Mouse (Mus musculus) MEL (cell line): Measurements from ENCODE around the gene Bpifb9b. TPM values are rescaled to one million over a fixed set of nuclear protein-coding genes. Genes with fewer than 3 reads are reported as not detected.

Source experiments
- DNase-seq: peaks from one replicate; pipeline ENCODE4 v3.0.0; 2011; ENCODE audit warnings: low read depth, low spot score
- H3K27ac ChIP-seq: 2 replicates; pipeline ENCODE4 v1.5.1; 2012; ENCODE audit warnings: low read depth, mild to moderate bottlenecking, control low read depth, low read length, moderate library complexity; ENCODE audit not compliant: control insufficient read depth
- H3K27me3 ChIP-seq, 2 experiments: fragments of 150-350 bp in 1 of 2; sonication (generic) in 1 of 2; 2 replicates each; pipeline ENCODE4 v1.6.1; 2012; ENCODE audit warnings: low read length in 2 of 2, mild to moderate bottlenecking in 2 of 2, improper control_type of control experiment in 1 of 2, moderate library complexity in 1 of 2; ENCODE audit not compliant: insufficient read depth in 2 of 2, control insufficient read depth in 1 of 2
- H3K36me3 ChIP-seq, 2 experiments: 2 replicates each; pipeline ENCODE4 v1.6.1; 2012 to 2014; ENCODE audit warnings: low read length in 2 of 2, improper control_type of control experiment in 1 of 2, inconsistent platforms in 1 of 2, mild to moderate bottlenecking in 1 of 2; ENCODE audit not compliant: insufficient read depth in 2 of 2, control insufficient read depth in 1 of 2
- H3K4me1 ChIP-seq, 2 experiments: fragments of 150-350 bp in 1 of 2; sonication (generic) in 1 of 2; 2 replicates each; pipeline ENCODE4 v1.6.1; 2012; ENCODE audit warnings: low read length in 2 of 2, improper control_type of control experiment in 1 of 2, mild to moderate bottlenecking in 1 of 2; ENCODE audit not compliant: insufficient read depth in 2 of 2, control insufficient read depth in 1 of 2
- H3K4me3 ChIP-seq, 2 experiments: fragments of 150-350 bp in 1 of 2; sonication (generic) in 1 of 2; 2 replicates each; pipeline ENCODE4 v1.5.1; 2012; ENCODE audit warnings: low read depth in 2 of 2, low read length in 2 of 2, mild to moderate bottlenecking in 2 of 2, moderate library complexity in 2 of 2, control low read depth in 1 of 2, improper control_type of control experiment in 1 of 2; ENCODE audit not compliant: control insufficient read depth in 1 of 2, insufficient read depth in 1 of 2
- H3K79me2 ChIP-seq: 2 replicates; pipeline ENCODE4 v1.6.1; 2012; ENCODE audit warnings: mild to moderate bottlenecking, low read length, moderate library complexity; ENCODE audit not compliant: control insufficient read depth, poor library complexity, insufficient read depth
- H3K9ac ChIP-seq: 2 replicates; pipeline ENCODE4 v1.6.1; 2012; ENCODE audit warnings: low read depth, mild to moderate bottlenecking, control low read depth, low read length, moderate library complexity; ENCODE audit not compliant: control insufficient read depth, poor library complexity, severe bottlenecking
- H3K9me3 ChIP-seq: fragments of 150-350 bp; sonication (generic); replicated peaks from 2 replicates; pipeline ENCODE4 v1.6.1; 2012; ENCODE audit warnings: mild to moderate bottlenecking, low read length, improper control_type of control experiment, moderate library complexity; ENCODE audit not compliant: insufficient read depth
- BHLHE40 ChIP-seq: IDR thresholded peaks from 2 replicates; pipeline ENCODE4 v1.6.1; 2012; ENCODE audit warnings: low read depth, mild to moderate bottlenecking, inconsistent platforms, low read length, improper control_type of control experiment, borderline replicate concordance
- CHD1 ChIP-seq: IDR thresholded peaks from 2 replicates; pipeline ENCODE4 v1.6.1; 2012; ENCODE audit warnings: low read depth, mild to moderate bottlenecking, inconsistent platforms, low read length, improper control_type of control experiment
- CHD2 ChIP-seq: IDR thresholded peaks from 2 replicates; pipeline ENCODE4 v1.6.1; 2011; ENCODE audit warnings: low read length, improper control_type of control experiment
- CTCF ChIP-seq, 3 experiments: IDR thresholded peaks in 2 of 3; conservative IDR thresholded peaks in 1 of 3; 2 replicates each; pipeline ENCODE4 v1.5.1; 2011 to 2012; ENCODE audit warnings: low read length in 3 of 3, low read depth in 2 of 3, mild to moderate bottlenecking in 2 of 3, improper control_type of control experiment in 1 of 3, inconsistent platforms in 1 of 3, mixed read lengths in 1 of 3, moderate library complexity in 1 of 3; ENCODE audit not compliant: control insufficient read depth in 1 of 3, insufficient read depth in 1 of 3, poor library complexity in 1 of 3, severe bottlenecking in 1 of 3
- ELF1 ChIP-seq: IDR thresholded peaks from 2 replicates; pipeline ENCODE4 v1.6.1; 2014; ENCODE audit warnings: low read depth, mild to moderate bottlenecking, inconsistent platforms, low read length, improper control_type of control experiment, moderate library complexity
- EP300 ChIP-seq, 2 experiments: IDR thresholded peaks; 2 replicates each; pipeline ENCODE4 v1.6.1; 2011; ENCODE audit warnings: improper control_type of control experiment in 2 of 2, low read length in 2 of 2, low read depth in 1 of 2, mild to moderate bottlenecking in 1 of 2
- ETS1 ChIP-seq: IDR thresholded peaks from 2 replicates; pipeline ENCODE4 v1.6.1; 2012; ENCODE audit warnings: low read depth, mild to moderate bottlenecking, inconsistent platforms, low read length, improper control_type of control experiment, moderate library complexity
- GABPA ChIP-seq: IDR thresholded peaks from 2 replicates; pipeline ENCODE4 v1.6.1; 2012; ENCODE audit warnings: low read depth, mild to moderate bottlenecking, inconsistent platforms, low read length, improper control_type of control experiment, moderate library complexity
- GATA1 ChIP-seq: IDR thresholded peaks from 2 replicates; pipeline ENCODE4 v1.6.1; 2011; ENCODE audit warnings: low read depth, low read length, improper control_type of control experiment
- HCFC1 ChIP-seq: IDR thresholded peaks from 2 replicates; pipeline ENCODE4 v1.6.1; 2012; ENCODE audit warnings: low read depth, mild to moderate bottlenecking, inconsistent platforms, low read length, improper control_type of control experiment, moderate library complexity
- KAT2A ChIP-seq: conservative IDR thresholded peaks from 2 replicates; pipeline ENCODE4 v1.6.1; 2012; ENCODE audit warnings: low read depth, low read length, improper control_type of control experiment, inconsistent platforms
- MAFK ChIP-seq: IDR thresholded peaks from 2 replicates; pipeline ENCODE4 v1.6.1; 2011; ENCODE audit warnings: low read depth, mild to moderate bottlenecking, low read length, improper control_type of control experiment, borderline replicate concordance
- MAX ChIP-seq: IDR thresholded peaks from 2 replicates; pipeline ENCODE4 v1.6.1; 2011; ENCODE audit warnings: low read length, improper control_type of control experiment
- MAZ ChIP-seq: IDR thresholded peaks from 2 replicates; pipeline ENCODE4 v1.6.1; 2012; ENCODE audit warnings: low read depth, mild to moderate bottlenecking, inconsistent platforms, low read length, improper control_type of control experiment
- MEF2A ChIP-seq: IDR thresholded peaks from 2 replicates; pipeline ENCODE4 v1.6.1; 2014; ENCODE audit warnings: low read depth, mild to moderate bottlenecking, inconsistent platforms, low read length, improper control_type of control experiment; ENCODE audit not compliant: poor library complexity, insufficient replicate concordance, severe bottlenecking; ENCODE audit errors: extremely low read depth
- MXI1 ChIP-seq: IDR thresholded peaks from 2 replicates; pipeline ENCODE4 v1.6.1; 2011; ENCODE audit warnings: mild to moderate bottlenecking, low read depth, low read length, improper control_type of control experiment
- MYB ChIP-seq: IDR thresholded peaks from 2 replicates; pipeline ENCODE4 v1.6.1; 2011; ENCODE audit warnings: mild to moderate bottlenecking, low read depth, low read length, improper control_type of control experiment
- MYC ChIP-seq: IDR thresholded peaks from 2 replicates; pipeline ENCODE4 v1.6.1; 2011; ENCODE audit warnings: low read depth, mild to moderate bottlenecking, low read length, improper control_type of control experiment, moderate library complexity
- NELFE ChIP-seq: IDR thresholded peaks from 2 replicates; pipeline ENCODE4 v1.6.1; 2011; ENCODE audit warnings: low read depth, low read length, improper control_type of control experiment
- NRF1 ChIP-seq: IDR thresholded peaks from 2 replicates; pipeline ENCODE4 v1.6.1; 2014; ENCODE audit warnings: low read depth, mild to moderate bottlenecking, inconsistent platforms, low read length, improper control_type of control experiment, moderate library complexity; ENCODE audit not compliant: poor library complexity, insufficient read depth, severe bottlenecking
- POLR2A ChIP-seq, 2 experiments: IDR thresholded peaks; 2 replicates each; pipeline ENCODE4 v1.6.1; 2011 to 2012; ENCODE audit warnings: low read length in 2 of 2, mild to moderate bottlenecking in 2 of 2, control low read depth in 1 of 2, improper control_type of control experiment in 1 of 2, low read depth in 1 of 2, moderate library complexity in 1 of 2; ENCODE audit not compliant: control insufficient read depth in 1 of 2, insufficient read depth in 1 of 2, poor library complexity in 1 of 2
- POLR2AphosphoS2 ChIP-seq: IDR thresholded peaks from 2 replicates; pipeline ENCODE4 v1.6.1; 2011; ENCODE audit warnings: low read length, improper control_type of control experiment
- POLR2AphosphoS5 ChIP-seq: IDR thresholded peaks from 2 replicates; pipeline ENCODE4 v1.6.1; 2012; ENCODE audit warnings: low read depth, borderline replicate concordance, mild to moderate bottlenecking, inconsistent platforms, low read length, moderate library complexity, mixed read lengths
- RAD21 ChIP-seq: IDR thresholded peaks from 2 replicates; pipeline ENCODE4 v1.6.1; 2011; ENCODE audit warnings: mild to moderate bottlenecking, low read depth, low read length, improper control_type of control experiment
- RCOR1 ChIP-seq: IDR thresholded peaks from 2 replicates; pipeline ENCODE4 v1.6.1; 2012; ENCODE audit warnings: low read depth, mild to moderate bottlenecking, inconsistent platforms, low read length, improper control_type of control experiment
- SIN3A ChIP-seq: IDR thresholded peaks from 2 replicates; pipeline ENCODE4 v1.6.1; 2012; ENCODE audit warnings: low read length, improper control_type of control experiment, inconsistent platforms
- SMC3 ChIP-seq: IDR thresholded peaks from 2 replicates; pipeline ENCODE4 v1.6.1; 2011; ENCODE audit warnings: low read depth, low read length, improper control_type of control experiment
- TAL1 ChIP-seq: IDR thresholded peaks from 2 replicates; pipeline ENCODE4 v1.6.1; 2012; ENCODE audit warnings: mild to moderate bottlenecking, inconsistent platforms, low read length, moderate library complexity, mixed read lengths
- TBP ChIP-seq: IDR thresholded peaks from 2 replicates; pipeline ENCODE4 v1.8.0; 2011; ENCODE audit warnings: low read depth, low read length, improper control_type of control experiment
- TCF12 ChIP-seq: IDR thresholded peaks from 2 replicates; pipeline ENCODE4 v1.6.1; 2014; ENCODE audit warnings: low read depth, mild to moderate bottlenecking, inconsistent platforms, low read length, improper control_type of control experiment, moderate library complexity
- UBTF ChIP-seq: IDR thresholded peaks from 2 replicates; pipeline ENCODE4 v1.6.1; 2012; ENCODE audit warnings: low read depth, mild to moderate bottlenecking, inconsistent platforms, low read length, improper control_type of control experiment, moderate library complexity, borderline replicate concordance; ENCODE audit not compliant: insufficient read depth
- USF1 ChIP-seq: IDR thresholded peaks from 2 replicates; pipeline ENCODE4 v1.6.1; 2014; ENCODE audit warnings: low read depth, mild to moderate bottlenecking, inconsistent platforms, low read length, improper control_type of control experiment, moderate library complexity
- USF2 ChIP-seq, 2 experiments: IDR thresholded peaks; 2 replicates each; pipeline ENCODE4 v1.6.1; 2011 to 2012; ENCODE audit warnings: improper control_type of control experiment in 2 of 2, low read length in 2 of 2, borderline replicate concordance in 1 of 2, inconsistent platforms in 1 of 2, low read depth in 1 of 2, mild to moderate bottlenecking in 1 of 2; ENCODE audit not compliant: insufficient read depth in 1 of 2
- ZC3H11A ChIP-seq: IDR thresholded peaks from 2 replicates; pipeline ENCODE4 v1.6.1; 2012; ENCODE audit warnings: low read depth, mild to moderate bottlenecking, inconsistent platforms, low read length, improper control_type of control experiment
- ZKSCAN1 ChIP-seq: IDR thresholded peaks from 2 replicates; pipeline ENCODE4 v1.6.1; 2012; ENCODE audit warnings: low read depth, mild to moderate bottlenecking, inconsistent platforms, low read length, improper control_type of control experiment, moderate library complexity
- ZMIZ1 ChIP-seq: IDR thresholded peaks from 2 replicates; pipeline ENCODE4 v1.6.1; 2012; ENCODE audit warnings: low read depth, mild to moderate bottlenecking, inconsistent platforms, low read length, improper control_type of control experiment, moderate library complexity
- ZNF384 ChIP-seq: IDR thresholded peaks from 2 replicates; pipeline ENCODE4 v1.6.1; 2012; ENCODE audit warnings: low read depth, mild to moderate bottlenecking, inconsistent platforms, low read length, improper control_type of control experiment
- polyA plus RNA-seq, 2 experiments: library from polyadenylated mRNA; stranded (reverse) in 1 of 2; unstranded in 1 of 2; fragments of >175 nt in 1 of 2; fragments of >200 nt in 1 of 2; gene quantifications; 2 replicates each; pipeline versions ENCODE4 v1.2.1 to v1.2.4; 2012; ENCODE audit warnings: low replicate concordance in 2 of 2, low read depth in 1 of 2; ENCODE audit not compliant: insufficient read length in 2 of 2, insufficient read depth in 1 of 2, missing spikeins in 1 of 2
- total RNA-seq: library from RNA; depleted of rRNA; stranded (reverse); fragments of 300-350 nt; gene quantifications from 2 replicates; pipeline ENCODE4 v1.2.3, GENCODE M21; 2012

Gene Bpifb9b
- total and polyA plus RNA-seq, 3 experiments: not detected

DNA sequence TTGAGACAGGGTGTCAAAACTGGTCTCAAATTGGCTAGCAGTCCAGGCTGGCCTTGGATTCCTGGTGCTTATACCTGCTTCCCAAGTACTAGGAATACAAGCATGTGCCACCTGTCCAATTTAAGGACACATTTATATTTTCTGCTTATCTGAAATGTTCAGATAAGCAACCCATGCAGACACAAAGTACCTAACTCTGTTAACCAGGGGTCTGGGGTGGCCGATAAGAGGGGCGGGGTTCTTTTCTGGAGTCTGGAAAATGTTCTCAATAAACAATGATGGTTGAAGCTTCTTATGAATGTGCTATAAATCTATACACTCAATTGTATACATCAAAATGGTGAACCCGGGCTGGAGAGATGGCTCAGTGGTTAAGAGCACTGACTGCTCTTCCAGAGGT lies 19.8 kb downstream of the Bpifb9b start:
- Histone ChIP-seq H3K9ac (no peak overlapping the region), H3K9me3 (no peaks in the 10 kb centered on the region)
- TF ChIP-seq ZMIZ1: no peak
- TF ChIP-seq ELF1: no peak
- TF ChIP-seq POLR2AphosphoS5: no peak
- TF ChIP-seq SMC3: no peak
- TF ChIP-seq MEF2A: no peak
- TF ChIP-seq MYB: no peak
- no peak for TF ChIP-seq MAX
- no peak for TF ChIP-seq ZKSCAN1
- no peak for TF ChIP-seq NRF1
- TF ChIP-seq UBTF: no peak
- peak; percentile 45; the same call in 1 of the 2 replicates for TF ChIP-seq MAZ
- no peak for TF ChIP-seq NELFE
- no peak for TF ChIP-seq HCFC1
- no peak for TF ChIP-seq ZC3H11A
- peak; percentile 93 for TF ChIP-seq TCF12
- TF ChIP-seq MAFK: no peak
- no peak for TF ChIP-seq KAT2A
- no peak for TF ChIP-seq RAD21
- TF ChIP-seq CHD1: no peak
- TF ChIP-seq ZNF384: peak; percentile 42; the same call in 1 of the 2 replicates
- TF ChIP-seq POLR2A (IDR thresholded peaks at IDR 0.05; ENCODE audit: control insufficient read depth in 1 of 2, insufficient read depth in 1 of 2, low read depth in 1 of 2, low read length in 2 of 2, poor library complexity in 1 of 2): no peak
- no peak for TF ChIP-seq TBP
- TF ChIP-seq SIN3A: no peak
- TF ChIP-seq GABPA: no peak
- peak; percentile 39; the same call in 1 of the 2 replicates for TF ChIP-seq TAL1
- no peak for TF ChIP-seq USF1
- TF ChIP-seq CTCF (IDR thresholded peaks at IDR 0.05 in 2 of 3, conservative IDR thresholded peaks at IDR 0.05 in 1 of 3; ENCODE audit: control insufficient read depth in 1 of 3, insufficient read depth in 1 of 3, low read depth in 2 of 3, low read length in 3 of 3, poor library complexity in 1 of 3, severe bottlenecking in 1 of 3): no peak
- TF ChIP-seq ETS1: peak; percentile 37; the same call in 1 of the 2 replicates
- no peak for TF ChIP-seq RCOR1
- TF ChIP-seq POLR2AphosphoS2: no peak
- no peak for TF ChIP-seq MXI1
- TF ChIP-seq USF2 (IDR thresholded peaks at IDR 0.05; ENCODE audit: borderline replicate concordance in 1 of 2, insufficient read depth in 1 of 2, low read depth in 1 of 2, low read length in 2 of 2): no peak
- peak; percentile 67 for TF ChIP-seq GATA1
- TF ChIP-seq CHD2: no peak
- TF ChIP-seq EP300 (IDR thresholded peaks at IDR 0.05; ENCODE audit: low read depth in 1 of 2, low read length in 2 of 2): peak; percentile 55 to 73
- TF ChIP-seq BHLHE40: peak; percentile 45; the same call in 1 of the 2 replicates
- TF ChIP-seq MYC: no peak
- TF ChIP-seq, all 39 proteins: peak for 8
- H3K79me2 ChIP-seq: no peaks in the 10 kb centered on the region
- H3K4me3 ChIP-seq: no peak overlapping the region
- no peak overlapping the region for H3K27ac ChIP-seq
- peak; percentile 52 for DNase-seq
- peaks cover 0 to 5% of the 10 kb centered on the region in 2 experiments; a peak in 2 of 4 replicates for H3K36me3 ChIP-seq
- peaks cover 0 to 2% of the 10 kb centered on the region in 2 experiments; a peak in 2 of 4 replicates for H3K4me1 ChIP-seq
- H3K27me3 ChIP-seq: no peaks in the 10 kb centered on the region; a peak in 1 of 4 replicates
